Mouse (Mus musculus) CD4-positive, CD25-positive, alpha-beta regulatory T cell, adult 4 months (primary cell): Measurements from ENCODE around the gene Sdc3. TPM values are rescaled to one million over a fixed set of nuclear protein-coding genes. Genes with fewer than 3 reads are reported as not detected.

ENCODE experiments used
- ATAC-seq: one replicate; pipeline ENCODE4 v1.8.0; 2017
- polyA plus RNA-seq, 2 experiments: library from polyadenylated mRNA; unstranded; fragments of 100-300 nt; shearing (Covaris generic); gene quantifications; one replicate each; pipeline ENCODE4 v1.2.1; 2017

Gene Sdc3
- polyA plus RNA-seq, 2 experiments from 2014 or later = 0.40 to 1.5 TPM

- ATAC-seq = no peak
These were observed 36.7 kb downstream of the Sdc3 start for GRCm38 (mm10) chr4:130828851-130829673.

- ATAC-seq = no peak
These were observed 41.8 kb downstream of the Sdc3 start for GRCm38 (mm10) chr4:130834122-130834521.

- no peak for ATAC-seq
These were observed 43.2 kb downstream of the Sdc3 start for GRCm38 (mm10) chr4:130835550-130835949.

- ATAC-seq = no peak
These were observed 44.1 kb downstream of the Sdc3 start for GRCm38 (mm10) chr4:130836281-130837061.

GRCm38 (mm10) chr4:130838585-130838984 is 46.2 kb downstream of the Sdc3 start:
- ATAC-seq = no peak

GRCm38 (mm10) chr4:130841107-130841840 is 48.9 kb downstream of the Sdc3 start:
- ATAC-seq = no peak

- no peak for ATAC-seq
These were observed 56.5 kb downstream of the Sdc3 start for GRCm38 (mm10) chr4:130848814-130849213.

GRCm38 (mm10) chr4:130857661-130858060 is 65.3 kb downstream of the Sdc3 start:
- no peak for ATAC-seq

- ATAC-seq = no peak
These were observed 66.5 kb downstream of the Sdc3 start for GRCm38 (mm10) chr4:130858880-130859279.

GRCm38 (mm10) chr4:130859467-130859866 is 67.1 kb downstream of the Sdc3 start:
- no peak for ATAC-seq

- no peak for ATAC-seq
These were observed 68.7 kb downstream of the Sdc3 start for GRCm38 (mm10) chr4:130860902-130861652.

GRCm38 (mm10) chr4:130861653-130862208 is 69.4 kb downstream of the Sdc3 start:
- no peak for ATAC-seq

- no peak for ATAC-seq
These were observed 70.2 kb downstream of the Sdc3 start for GRCm38 (mm10) chr4:130862538-130862937.

GRCm38 (mm10) chr4:130865460-130865859 is 73.1 kb downstream of the Sdc3 start:
- ATAC-seq = no peak

- ATAC-seq = no peak
These were observed 73.6 kb downstream of the Sdc3 start for GRCm38 (mm10) chr4:130865901-130866371.

- ATAC-seq = no peak
These were observed 75.6 kb downstream of the Sdc3 start for GRCm38 (mm10) chr4:130867940-130868339.

- ATAC-seq = no peak
These were observed 76.5 kb downstream of the Sdc3 start for GRCm38 (mm10) chr4:130868803-130869202.

GRCm38 (mm10) chr4:130872414-130872813 is 80.1 kb downstream of the Sdc3 start:
- no peak for ATAC-seq

- no peak for ATAC-seq
These were observed 81.1 kb downstream of the Sdc3 start for GRCm38 (mm10) chr4:130873440-130873839.

GRCm38 (mm10) chr4:130874601-130875000 is 82.3 kb downstream of the Sdc3 start:
- ATAC-seq = no peak
